In genomic region chr17:24563638-24564037, GRCm38 (mm10) we compare ENCODE assay signal across 12 mouse cellular contexts.
"Had no signal": no experiment of that assay in that cellular context is flagged by ENCODE, and none has a peak within 500 bp of the region (broad histone marks: within the 10 kb centered on the region; RNA-seq: fewer than 3 reads in every experiment).

No protein-coding gene starts in this region.

- H3K4me2 ChIP-seq: limb, embryonic 13.5 days; midbrain, embryonic 12.5 days; neural tube, embryonic 15.5 days had no signal

- DNase-seq: kidney, adult 11 months; kidney, postnatal 14 days; left cerebral cortex, postnatal 4 days; lung, adult 2 months; lung, postnatal 4 days; thymus, postnatal 36 days had no signal

- H3K27ac ChIP-seq: limb, embryonic 13.5 days; liver, embryonic 14.5 days; midbrain, embryonic 12.5 days; neural tube, embryonic 15.5 days had no signal

- H3K9me3 ChIP-seq: limb, embryonic 13.5 days; midbrain, embryonic 12.5 days; neural tube, embryonic 15.5 days had no signal

- H3K4me3 ChIP-seq: limb, embryonic 13.5 days; midbrain, embryonic 12.5 days; neural tube, embryonic 15.5 days had no signal

- H3K27me3 ChIP-seq: limb, embryonic 13.5 days; midbrain, embryonic 12.5 days; neural tube, embryonic 15.5 days had no signal

- ATAC-seq: lung, postnatal 0 days; midbrain, embryonic 16.5 days had no signal

- H3K9ac ChIP-seq: limb, embryonic 13.5 days; liver, embryonic 14.5 days; midbrain, embryonic 12.5 days; neural tube, embryonic 15.5 days had no signal
